Mouse (Mus musculus) kidney, adult 2 months (tissue): ENCODE results near the gene Psmc3ip.
A peak's percentile ranks its signal among the peaks of the same experiment; 100 is the strongest.

Experiments
- CTCF ChIP-seq: fragments of 200-500 bp; conservative IDR thresholded peaks from 2 replicates; pipeline ENCODE4 v1.5.1; 2011; ENCODE audit warnings: low read depth, mild to moderate bottlenecking, control low read depth, low read length, moderate library complexity, mixed read lengths; ENCODE audit not compliant: insufficient read depth, insufficient read length
- POLR2A ChIP-seq: fragments of 200-500 bp; IDR thresholded peaks from one replicate; pipeline ENCODE4 v1.6.1; 2011; ENCODE audit warnings: low read depth, low read length, control low read depth

DNA sequence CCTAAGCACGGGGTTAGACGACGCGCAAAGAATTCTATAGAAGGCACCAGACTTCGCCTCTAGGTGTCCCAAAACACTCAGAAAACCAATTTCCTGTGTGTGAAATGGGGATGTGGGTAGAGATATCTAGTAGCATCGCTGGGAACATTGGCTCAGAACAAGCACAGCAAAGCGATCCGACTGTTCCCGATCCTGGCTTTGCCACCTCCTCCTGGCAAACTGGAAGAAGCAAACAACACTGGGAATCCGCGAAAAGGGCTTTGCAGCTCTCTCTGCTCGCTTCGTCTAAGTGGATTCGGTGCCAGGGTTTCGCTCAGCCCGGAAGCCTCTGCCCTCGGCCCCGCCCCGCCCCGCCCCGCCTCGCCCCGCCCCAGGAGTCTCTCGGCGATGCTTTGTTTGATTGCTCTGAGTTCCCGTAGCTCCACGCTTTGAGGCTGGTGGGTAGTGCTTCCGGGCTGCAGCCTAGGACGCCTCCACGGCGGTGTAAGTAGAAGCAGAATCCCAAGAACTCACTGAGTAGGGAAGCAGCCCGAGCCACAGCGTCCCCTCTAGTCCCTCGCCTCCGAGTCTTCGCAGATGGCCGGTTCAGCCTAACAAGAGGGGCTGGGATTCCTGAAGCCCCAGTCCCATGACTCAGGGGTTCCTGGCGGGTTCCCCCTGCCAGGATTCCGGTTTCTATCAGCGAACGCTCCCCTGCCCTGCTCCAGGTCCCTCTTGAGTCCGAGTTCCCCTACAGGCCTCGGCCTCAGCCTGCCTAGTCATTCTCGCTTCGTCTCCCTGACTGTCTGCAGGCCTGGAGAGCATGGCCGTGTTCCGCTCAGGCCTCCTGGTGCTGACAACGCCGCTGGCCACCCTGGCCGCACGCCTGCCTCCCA, 12.8 kb downstream of the Psmc3ip start, which contains the start of gene Coasy:
- TF ChIP-seq CTCF (0 out of 2 replicates have a peak, but pooled peaks have one; percentile 17), POLR2A (peak; percentile 62)
